In the genomic region with DNA sequence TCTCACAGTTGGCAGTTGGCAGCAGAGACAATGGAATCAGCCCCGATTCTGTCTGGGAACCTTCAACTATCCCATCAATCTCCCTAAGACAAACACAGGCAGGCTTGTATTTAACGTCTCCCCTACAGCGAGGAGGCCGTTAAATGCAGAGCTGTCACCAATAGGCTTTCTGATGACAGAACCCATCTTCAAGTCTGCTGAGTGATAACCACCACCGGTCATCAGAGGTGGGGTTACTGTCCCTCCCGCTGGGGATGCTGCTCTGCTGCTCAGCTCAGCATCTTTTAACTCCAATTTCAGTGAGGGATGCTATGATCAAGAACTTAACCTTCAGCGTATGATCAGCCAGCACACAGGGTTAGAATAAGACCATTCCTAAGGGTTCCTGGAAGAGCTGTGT, we compare ENCODE assay signal across 9 mouse cellular contexts. TPM values are rescaled to one million over a fixed set of nuclear protein-coding genes. Genes with fewer than 3 reads are reported as not detected.
DNase-seq lines count a peak whose midpoint lies in the region; ATAC-seq lines count a peak whose summit lies in the region.
"Had no signal": no experiment of that assay in that cellular context is flagged by ENCODE, and none has a peak within 500 bp of the region (broad histone marks: within the 10 kb centered on the region; RNA-seq: fewer than 3 reads in every experiment).

No protein-coding gene starts in this region.

- H3K9me3 ChIP-seq in kidney, embryonic 15.5 days (replicated peaks), result no peaks in the 10 kb centered on the region
- no peaks in the 10 kb centered on the region for H3K9me3 ChIP-seq in neural tube, embryonic 14.5 days (ENCODE audit: control insufficient read depth, low read length)

- ATAC-seq in kidney, embryonic 15.5 days (replicated peaks; ENCODE audit: low FRiP score), result no peak
- ATAC-seq in erythroblast, adult 5-6 weeks (replicated peaks; ENCODE audit: low FRiP score, poor library complexity, severe bottlenecking), result peak; percentile 48
- ATAC-seq in neural tube, embryonic 14.5 days (ENCODE audit: low read depth), result no peak

- no peak overlapping the region for H3K9ac ChIP-seq in kidney, embryonic 15.5 days
- H3K9ac ChIP-seq in neural tube, embryonic 14.5 days (replicated peaks; ENCODE audit: low read depth, low read length), result no peak overlapping the region

- DNase-seq in kidney, postnatal 4 days, result no peak
- peak; percentile 83 for DNase-seq in liver
- no peak for DNase-seq in cerebellum, adult 11 months
- no peak for DNase-seq in layer of hippocampus, adult 18-20 months (ENCODE audit: low spot score in 2 of 2)
- DNase-seq in cerebellum, postnatal 14 days, result no peak
- DNase-seq: cerebellum, postnatal 36 days had no signal

- H3K27ac ChIP-seq in kidney, embryonic 15.5 days, result no peak overlapping the region
- no peak overlapping the region for H3K27ac ChIP-seq in neural tube, embryonic 14.5 days (ENCODE audit: low read depth, low read length)

- no peaks in the 10 kb centered on the region for H3K36me3 ChIP-seq in kidney, embryonic 15.5 days
- H3K36me3 ChIP-seq in neural tube, embryonic 14.5 days (ENCODE audit: control insufficient read depth, insufficient read depth, low read length), result no peaks in the 10 kb centered on the region

- H3K4me1 ChIP-seq in kidney, embryonic 15.5 days, result peaks cover 41% of the 10 kb centered on the region
- H3K4me1 ChIP-seq in neural tube, embryonic 14.5 days (ENCODE audit: control insufficient read depth, insufficient read depth, low read length), result peaks cover 5% of the 10 kb centered on the region; the same call in 1 of the 2 replicates

- H3K4me3 ChIP-seq in kidney, embryonic 15.5 days (replicated peaks), result peak overlapping the region; percentile 69
- peak overlapping the region; percentile 69 for H3K4me3 ChIP-seq in neural tube, embryonic 14.5 days (ENCODE audit: low read depth, low read length)

- H3K27me3 ChIP-seq in kidney, embryonic 15.5 days, result peaks cover 63% of the 10 kb centered on the region
- no peaks in the 10 kb centered on the region; the same call in 1 of the 2 replicates for H3K27me3 ChIP-seq in neural tube, embryonic 14.5 days (ENCODE audit: control insufficient read depth, insufficient read depth, low read length)

- WGBS in kidney, embryonic 15.5 days, result 6% methylated on average over 7 of the region's 7 CpGs
- WGBS in neural tube, embryonic 14.5 days, result 3% methylated on average over 7 of the region's 7 CpGs

- peak overlapping the region; percentile 100; the same call in 1 of the 2 replicates for H3K4me2 ChIP-seq in kidney, embryonic 15.5 days
- H3K4me2 ChIP-seq in neural tube, embryonic 14.5 days (ENCODE audit: low read depth, low read length), result peak overlapping the region; percentile 97

RNA-seq across cellular contexts. Expression of a gene that starts 2.0 kb away (rescaled TPM):
- polyA plus RNA-seq in kidney, embryonic 15.5 days (2015; fragmentation: Nextera tagmentation; extraction: Ambion mirVana), result 3.3 and 5.3 TPM in 2 replicates
- 1,003 and 1,359 TPM in 2 replicates for total RNA-seq in erythroblast, adult 5-6 weeks (2015; ENCODE audit: low replicate concordance)
- 527 and 596 TPM in 2 replicates for total RNA-seq in erythroblast, adult 5-6 weeks (2017; ENCODE audit: low replicate concordance)
- 4.9 and 7.2 TPM in 2 replicates for polyA plus RNA-seq in neural tube, embryonic 14.5 days (2014; fragmentation: Nextera tagmentation; extraction: Ambion mirVana)
- total RNA-seq in layer of hippocampus, adult 18-20 months (2021), result 1 to 10 TPM; 2.5 to 3.3 TPM

Comparison
In these comparisons a context has a peak if more than half of its experiments do, and no peak if none do; other contexts are left out.
1. RNA of a gene that starts 2.0 kb away (total RNA-seq): 527 to 1,359 TPM in erythroblast, adult 5-6 weeks; 2.5 to 3.3 TPM in layer of hippocampus, adult 18-20 months; every median in the first group is over 100 times any median in the second.